Mouse (Mus musculus): ENCODE measurements around the gene Trmo. TPM values are rescaled to one million over a fixed set of nuclear protein-coding genes. Genes with fewer than 3 reads are reported as not detected.

The Trmo gene
- total RNA-seq, 2 experiments from 2014 or later: 5.5 to 6.6 TPM

- peak; percentile 21 to 43 for DNase-seq (ENCODE audit: low spot score in 2 of 2)
These were observed 14.8 kb downstream of the Trmo start for GRCm38 (mm10) chr4:46374455-46374854.

GRCm38 (mm10) chr4:46371030-46371429 lies 18.2 kb downstream of the Trmo start:
- peak; percentile 69 to 72 for DNase-seq (ENCODE audit: low spot score in 2 of 2)

DNA sequence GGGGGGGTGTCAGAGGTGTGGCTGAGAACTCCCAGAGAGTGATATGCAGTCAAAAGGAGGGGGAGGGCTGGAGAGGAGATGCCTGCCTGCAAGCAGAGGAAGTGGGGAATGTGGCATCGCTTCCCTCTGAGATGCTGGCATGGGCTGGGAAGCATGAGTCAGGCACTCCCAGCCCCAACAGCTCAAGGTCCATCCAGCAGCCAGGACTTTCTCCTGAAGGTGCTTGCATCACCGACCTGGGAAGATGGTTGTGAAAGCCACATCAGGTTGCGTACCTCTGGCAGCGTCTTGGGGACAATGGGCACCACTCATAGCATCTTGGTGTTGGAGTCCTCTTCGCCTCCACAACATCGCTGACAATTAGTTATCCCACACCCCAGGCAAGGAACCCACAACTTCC lies 18.8 kb downstream of the Trmo start:
- peak; percentile 30 to 37 for DNase-seq (ENCODE audit: low spot score in 2 of 2)

DNA sequence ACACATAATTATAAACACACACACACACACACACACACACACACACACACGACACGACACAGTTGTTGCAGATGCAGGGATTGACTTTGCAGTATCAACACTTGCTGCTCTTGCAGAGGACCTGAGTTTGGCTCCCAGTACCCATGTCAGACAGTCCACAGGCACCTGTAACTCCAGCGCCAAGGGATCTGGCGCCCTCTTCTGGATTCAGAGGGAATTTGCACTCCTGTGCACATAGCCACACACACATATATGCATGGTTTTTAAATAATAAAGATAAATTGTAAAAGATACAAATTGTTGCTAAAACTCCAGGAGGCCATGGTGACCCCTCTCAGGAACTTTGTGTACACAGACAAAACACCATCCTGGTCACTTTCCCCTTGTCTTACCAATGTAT lies 20.2 kb downstream of the Trmo start:
- no peak for DNase-seq (ENCODE audit: low spot score in 2 of 2)

DNA sequence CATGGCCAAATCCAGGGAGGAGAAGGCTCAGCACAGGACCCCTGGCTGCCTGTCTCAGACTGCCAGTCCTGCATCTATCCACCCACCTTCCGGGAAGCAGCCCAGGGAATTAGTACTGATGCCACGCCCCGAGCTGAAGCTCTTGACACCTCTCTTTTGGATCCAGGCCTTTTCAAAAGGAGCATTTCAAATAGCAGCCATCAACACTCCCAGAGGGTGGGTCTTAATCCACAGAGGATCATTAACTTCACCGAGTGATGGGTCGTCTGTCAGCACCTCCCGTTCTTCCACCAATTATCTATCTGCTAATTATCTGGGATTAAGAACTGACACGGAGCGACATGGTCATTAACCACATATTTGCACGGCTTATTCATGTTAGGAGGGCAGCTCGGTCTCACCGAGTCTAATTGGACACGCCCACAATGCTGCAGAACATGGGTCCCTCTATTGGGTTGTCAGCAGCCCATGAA lies 21.7 kb downstream of the Trmo start:
- DNase-seq (ENCODE audit: low spot score in 2 of 2): no peak

- no peak for DNase-seq (ENCODE audit: low spot score in 2 of 2)
These were observed 24.9 kb downstream of the Trmo start for GRCm38 (mm10) chr4:46364360-46364759.

GRCm38 (mm10) chr4:46361258-46361657 lies 28.0 kb downstream of the Trmo start:
- no peak for DNase-seq (ENCODE audit: low spot score in 2 of 2)

DNA sequence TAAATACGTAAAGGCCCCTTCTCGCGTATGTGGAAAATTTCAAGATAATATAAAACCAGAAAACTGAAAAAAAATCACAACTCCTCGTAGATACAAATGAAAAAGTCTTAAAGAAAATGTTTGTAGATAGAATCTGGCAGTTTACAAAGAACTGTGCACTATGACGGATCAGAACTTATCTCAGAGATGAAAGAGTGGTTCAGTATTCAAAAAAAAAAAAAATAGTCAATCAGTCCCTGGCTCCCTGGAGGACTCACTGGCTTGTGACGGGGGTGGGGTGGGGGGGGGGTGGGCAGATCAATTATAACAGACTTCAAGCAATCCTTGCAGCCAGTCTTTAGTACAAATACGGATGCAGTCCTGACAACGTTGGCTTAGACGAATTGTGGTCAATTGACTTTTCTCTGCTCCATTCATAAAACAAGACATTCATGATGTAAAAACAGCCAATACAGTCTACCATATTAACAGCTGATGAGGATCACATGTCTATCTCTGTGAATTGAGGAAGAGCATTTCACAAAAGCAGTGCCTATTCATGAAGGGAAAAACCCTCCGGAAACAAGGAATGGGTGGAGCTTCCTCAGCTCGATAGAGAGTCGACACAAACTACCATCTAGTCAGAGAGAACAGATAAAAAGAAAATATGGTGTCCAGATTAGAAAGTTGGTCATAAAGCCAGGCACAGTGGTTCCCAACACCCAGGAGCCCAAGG lies 29.5 kb downstream of the Trmo start:
- no peak for DNase-seq (ENCODE audit: low spot score in 2 of 2)

DNA sequence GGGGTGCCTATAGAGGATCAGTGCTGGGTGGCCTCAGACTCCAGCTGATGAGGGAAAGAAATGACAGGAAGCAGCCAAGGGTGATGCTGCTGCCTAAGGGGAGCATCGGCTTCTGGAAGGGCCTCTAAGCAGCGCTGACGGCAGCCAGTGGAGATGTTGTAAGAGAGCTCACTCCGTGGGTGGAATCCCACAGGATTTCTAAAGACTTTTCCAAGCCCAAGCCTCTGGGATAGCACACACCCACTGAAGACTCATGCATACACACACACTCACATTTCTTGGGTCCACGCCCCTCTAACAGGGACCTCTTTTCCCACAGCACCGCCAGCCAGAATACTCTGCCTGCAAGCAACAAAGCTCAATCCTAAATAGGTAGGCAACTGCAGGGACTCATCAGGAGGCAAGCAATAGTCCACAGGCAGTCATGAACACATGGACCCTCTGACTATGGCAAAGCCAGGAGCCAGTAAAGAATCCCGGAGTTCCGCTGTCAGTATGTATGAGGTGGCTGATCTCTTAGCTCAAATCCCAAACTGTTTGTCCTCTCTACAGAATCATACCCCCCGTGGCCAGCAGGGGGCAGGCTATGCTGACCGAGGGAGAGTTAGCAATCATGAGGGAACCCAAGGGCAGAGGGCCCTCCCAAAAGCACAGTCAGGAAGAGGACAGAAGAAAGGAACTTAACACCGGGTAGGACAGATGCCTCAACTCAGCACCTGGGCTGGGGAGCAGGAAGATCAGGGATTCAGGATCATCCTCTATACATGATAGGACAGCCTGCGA lies 32.7 kb downstream of the Trmo start:
- peak; percentile 68 to 76 for DNase-seq (ENCODE audit: low spot score in 2 of 2)

- DNase-seq (ENCODE audit: low spot score in 2 of 2): no peak
These were observed 36.2 kb downstream of the Trmo start for GRCm38 (mm10) chr4:46353045-46353444.

- DNase-seq (ENCODE audit: low spot score in 2 of 2): no peak
These were observed 39.7 kb downstream of the Trmo start for GRCm38 (mm10) chr4:46349530-46349929.

DNA sequence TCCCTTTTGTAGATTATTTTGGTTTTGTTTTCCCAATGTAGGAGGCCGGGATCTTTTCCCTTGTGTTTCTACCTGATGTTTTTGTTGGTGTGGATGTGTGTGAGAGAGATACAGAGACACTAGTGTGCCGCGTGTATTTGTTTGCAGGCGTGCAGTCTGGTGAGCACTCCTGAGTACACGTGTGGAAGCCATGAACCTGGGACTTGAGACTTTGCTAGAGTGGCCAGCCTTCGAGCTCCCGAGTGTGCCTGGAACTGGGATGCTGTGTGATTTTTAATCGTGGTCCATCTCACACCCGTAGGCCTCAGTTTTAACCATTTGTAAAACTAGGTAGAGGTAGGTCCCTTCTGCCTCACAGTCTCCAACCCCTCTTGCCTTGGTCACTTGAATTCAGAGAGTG lies 40.3 kb downstream of the Trmo start:
- no peak for DNase-seq (ENCODE audit: low spot score in 2 of 2)

GRCm38 (mm10) chr4:46347580-46348515 lies 41.4 kb downstream of the Trmo start:
- no peak for DNase-seq (ENCODE audit: low spot score in 2 of 2)

DNA sequence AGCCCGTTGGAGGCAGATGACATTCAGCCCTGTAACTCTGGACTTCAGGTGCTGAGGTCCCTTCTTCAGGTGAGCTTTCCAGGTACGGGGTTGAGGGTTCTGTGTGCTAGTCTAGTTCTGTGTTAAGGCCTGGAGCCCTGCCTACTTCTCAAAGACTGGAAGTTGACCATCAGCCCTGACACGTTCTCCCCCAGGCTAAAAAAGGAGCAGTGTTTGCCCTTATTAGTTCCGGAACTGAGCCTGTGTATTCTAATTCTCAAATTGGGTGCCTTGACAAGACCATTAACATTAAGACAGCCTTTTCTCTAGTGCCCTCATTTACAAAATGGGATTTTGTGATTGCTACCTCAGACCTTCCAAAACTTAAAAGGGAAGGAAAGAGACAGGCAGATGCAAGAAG lies 42.1 kb downstream of the Trmo start:
- DNase-seq (ENCODE audit: low spot score in 2 of 2): no peak

DNA sequence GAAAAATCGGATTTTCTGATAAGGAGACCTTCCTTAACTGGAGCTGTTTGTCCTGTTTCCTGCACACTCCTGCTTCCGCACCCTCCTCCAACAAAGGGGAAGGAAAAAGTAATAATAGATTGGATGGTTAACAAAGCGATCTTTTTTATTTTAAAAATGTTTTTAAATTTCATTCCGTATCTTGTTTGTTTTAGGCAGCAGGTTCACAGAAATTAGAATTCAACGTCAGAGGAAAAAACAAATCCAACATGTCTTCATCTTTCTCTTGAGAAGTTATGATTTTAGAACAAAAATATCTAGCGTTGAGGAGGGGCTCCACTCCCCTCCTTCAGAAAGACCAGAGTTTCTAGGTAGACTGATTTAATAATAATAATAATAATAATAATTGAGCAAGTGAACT lies 43.0 kb downstream of the Trmo start:
- no peak for DNase-seq (ENCODE audit: low spot score in 2 of 2)

GRCm38 (mm10) chr4:46345773-46346100 lies 43.5 kb downstream of the Trmo start:
- no peak for DNase-seq (ENCODE audit: low spot score in 2 of 2)

- DNase-seq (ENCODE audit: low spot score in 2 of 2): no peak
These were observed 44.0 kb downstream of the Trmo start for GRCm38 (mm10) chr4:46345056-46345772.

DNA sequence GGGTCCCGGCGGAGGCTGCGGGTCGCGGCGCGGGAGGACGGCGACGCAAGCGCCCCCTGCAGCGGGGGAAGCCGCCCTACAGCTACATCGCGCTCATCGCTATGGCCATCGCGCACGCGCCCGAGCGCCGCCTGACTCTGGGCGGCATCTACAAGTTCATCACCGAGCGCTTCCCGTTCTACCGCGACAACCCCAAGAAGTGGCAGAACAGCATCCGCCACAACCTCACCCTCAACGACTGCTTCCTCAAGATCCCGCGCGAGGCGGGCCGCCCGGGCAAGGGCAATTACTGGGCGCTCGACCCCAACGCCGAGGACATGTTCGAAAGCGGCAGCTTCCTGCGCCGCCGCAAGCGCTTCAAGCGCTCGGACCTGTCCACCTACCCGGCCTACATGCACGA lies 44.9 kb downstream of the Trmo start:
- no peak for DNase-seq (ENCODE audit: low spot score in 2 of 2)

GRCm38 (mm10) chr4:46343596-46344260 lies 45.5 kb downstream of the Trmo start, which contains the start of gene Foxe1:
TSS of gene Foxe1 (plus strand) at chr4:46343609.
- DNase-seq (ENCODE audit: low spot score in 2 of 2): no peak

DNA sequence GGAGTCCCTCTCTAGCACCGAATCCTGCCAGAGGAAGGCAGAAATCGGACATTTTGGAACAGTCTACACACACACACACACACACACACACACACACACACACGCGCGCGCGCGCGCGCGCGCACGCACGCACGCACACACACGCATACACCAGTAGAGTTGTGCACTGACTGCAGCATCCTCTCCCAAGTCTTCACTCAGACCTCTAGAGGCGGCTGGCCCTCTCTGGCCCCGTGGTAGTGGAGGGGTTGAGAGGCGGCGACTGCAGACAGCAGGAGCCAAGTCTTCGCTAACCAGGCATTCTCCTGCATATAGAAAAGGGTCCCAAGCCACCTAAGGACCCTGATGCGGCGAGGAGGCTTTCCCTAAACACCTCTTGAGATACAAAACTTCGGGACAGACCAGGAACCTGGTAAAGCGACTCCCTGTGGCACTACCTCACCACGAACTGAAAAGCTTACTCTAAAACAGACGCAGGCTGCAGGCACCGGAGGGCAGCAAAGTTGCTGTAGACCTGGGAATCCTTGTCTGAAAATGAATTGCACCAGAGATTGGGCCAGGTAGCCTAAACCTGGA lies 46.4 kb downstream of the Trmo start:
- DNase-seq (ENCODE audit: low spot score in 2 of 2): no peak
